Mouse (Mus musculus): ENCODE measurements around the gene Wbp1l.

The Wbp1l gene

DNA sequence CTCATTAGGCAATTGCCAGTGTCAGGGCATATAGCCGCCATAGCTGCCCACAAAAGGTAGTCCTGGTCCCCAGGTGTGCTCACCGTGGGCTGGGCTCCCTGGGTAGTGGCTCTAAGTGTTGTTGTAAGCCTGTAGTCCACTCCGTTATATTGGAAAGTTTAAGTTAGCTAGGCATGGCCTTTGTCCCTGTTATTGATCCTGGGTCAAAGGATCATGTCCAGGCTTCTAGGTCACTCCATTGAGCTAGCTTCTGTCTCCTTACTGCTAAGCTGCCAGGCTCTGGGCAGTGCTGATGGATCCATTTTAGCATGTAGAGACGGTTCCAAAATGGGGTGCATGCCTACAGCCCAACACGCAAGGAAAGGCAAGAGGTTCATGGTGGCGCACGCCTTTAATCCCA, 59.5 kb downstream of the Wbp1l start:
- no peak for DNase-seq (ENCODE audit: low spot score in 2 of 2)

DNA sequence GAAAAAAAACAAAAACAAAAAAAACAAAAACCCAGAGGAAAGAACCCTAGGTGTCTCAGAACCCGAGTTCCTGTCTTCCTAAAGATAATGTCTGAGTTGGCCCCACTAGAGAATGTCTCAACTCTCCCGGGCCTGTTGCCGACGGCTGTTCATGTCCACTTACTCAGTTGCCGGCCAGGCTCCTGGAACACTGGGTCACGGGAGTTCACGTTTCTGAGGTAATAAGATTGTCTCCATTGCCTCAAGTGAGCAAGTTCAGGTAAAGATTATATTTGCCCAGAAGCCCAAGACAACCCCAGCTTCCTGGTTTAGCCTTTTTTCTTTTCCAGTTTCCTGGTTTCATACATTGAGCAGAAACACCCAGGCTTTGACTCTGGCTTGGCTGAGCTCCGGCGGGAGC, 60.0 kb downstream of the Wbp1l start:
- no peak for DNase-seq (ENCODE audit: low spot score in 2 of 2)

DNA sequence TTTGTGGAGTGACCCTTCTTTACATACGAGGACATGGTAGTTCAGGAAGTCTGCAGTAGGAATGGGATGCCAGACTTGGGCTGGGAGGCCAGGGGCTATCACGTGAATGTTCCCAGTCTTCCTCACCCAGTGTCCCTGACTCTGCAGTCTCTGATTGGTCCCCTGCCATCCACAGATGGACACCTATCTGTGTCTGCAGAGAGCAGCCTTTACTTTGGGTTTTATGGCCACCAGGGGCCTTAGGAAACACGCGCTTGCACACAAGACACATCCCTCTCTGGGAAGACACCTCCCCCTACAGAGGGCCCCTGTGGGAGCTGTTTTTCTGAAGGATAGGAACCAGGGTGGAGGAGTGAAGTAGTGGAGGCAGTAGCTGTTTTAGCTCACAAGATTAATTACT, 62.6 kb downstream of the Wbp1l start:
- DNase-seq (ENCODE audit: low spot score in 2 of 2), result no peak

DNA sequence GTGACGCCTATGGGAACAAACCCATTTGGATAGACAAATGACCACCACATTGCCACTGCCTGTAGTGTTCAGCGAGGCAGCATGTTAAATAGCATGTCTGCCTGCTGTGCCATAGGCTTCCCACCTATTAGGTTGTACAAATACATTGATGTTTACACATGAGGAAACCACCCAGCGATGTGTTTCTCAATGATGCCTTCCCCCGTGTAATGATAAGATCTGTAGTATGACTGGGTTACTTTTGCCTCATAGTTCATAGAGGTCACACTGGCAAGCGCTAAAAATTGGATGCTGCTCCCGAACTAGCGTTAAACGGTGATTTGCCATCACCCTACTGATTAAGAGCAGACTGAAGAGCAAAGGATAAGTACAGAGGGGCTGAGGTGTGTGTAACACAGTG, 63.3 kb downstream of the Wbp1l start:
- DNase-seq (ENCODE audit: low spot score in 2 of 2), result no peak

DNA sequence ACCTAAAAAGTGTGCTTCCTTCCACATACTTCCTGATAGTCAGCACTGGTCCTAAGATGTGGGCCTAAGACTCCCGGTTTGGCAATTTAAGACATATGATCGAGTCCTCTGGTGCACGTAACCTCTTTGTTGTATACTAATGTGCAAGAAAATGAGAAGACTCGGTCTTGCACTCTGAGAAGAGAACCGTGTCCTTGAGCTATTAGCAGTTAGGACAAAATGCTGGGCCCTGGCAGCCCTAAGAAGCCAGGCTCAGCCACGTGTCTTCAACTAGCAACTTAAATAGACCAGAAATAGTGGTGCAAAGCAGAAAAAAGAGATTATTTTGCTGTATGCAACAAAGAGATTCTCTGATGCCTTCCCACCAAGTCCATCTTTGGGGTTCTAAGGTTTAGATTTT, 63.9 kb downstream of the Wbp1l start:
- no peak for DNase-seq (ENCODE audit: low spot score in 2 of 2)

DNA sequence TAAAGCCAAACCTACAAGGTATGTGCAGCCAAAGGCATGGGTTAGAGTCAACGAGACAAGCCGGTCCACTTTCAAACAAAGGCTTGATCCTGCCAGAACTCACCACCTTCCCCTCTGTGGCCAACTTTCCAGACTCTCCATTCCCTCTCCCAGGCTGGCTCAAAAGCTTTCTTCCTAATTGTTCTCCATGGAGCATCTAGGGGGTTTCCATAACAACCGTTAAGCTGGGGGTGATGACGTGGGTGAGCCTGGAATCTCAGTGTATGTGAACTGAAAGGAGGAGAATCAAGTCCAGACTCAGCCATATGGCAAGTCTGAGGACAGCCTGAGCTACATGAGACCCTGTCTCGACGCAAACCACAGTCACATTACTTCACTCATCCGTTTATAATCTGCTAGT, 66.6 kb downstream of the Wbp1l start:
- DNase-seq (ENCODE audit: low spot score in 2 of 2), result no peak

DNA sequence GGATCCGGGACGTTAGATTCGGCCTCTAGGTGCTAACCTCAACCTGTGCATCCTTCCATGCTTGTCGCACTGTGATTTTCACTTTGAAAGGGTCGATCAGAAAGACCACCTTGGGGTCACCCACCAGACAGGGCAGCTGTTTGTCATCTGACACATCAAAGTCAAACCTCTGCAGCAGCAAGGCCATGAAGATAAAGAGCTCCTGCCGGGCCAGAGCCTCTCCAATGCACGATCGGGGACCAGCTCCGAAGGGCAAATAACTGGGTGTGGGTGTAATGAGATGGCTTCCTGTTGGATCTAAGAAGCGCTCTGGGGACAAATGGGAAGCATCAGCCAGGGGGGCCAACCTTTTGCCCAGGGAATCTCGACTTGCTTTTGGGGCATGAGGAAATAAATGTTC, 68.4 kb downstream of the Wbp1l start:
- DNase-seq (ENCODE audit: low spot score in 2 of 2), result no peak

DNA sequence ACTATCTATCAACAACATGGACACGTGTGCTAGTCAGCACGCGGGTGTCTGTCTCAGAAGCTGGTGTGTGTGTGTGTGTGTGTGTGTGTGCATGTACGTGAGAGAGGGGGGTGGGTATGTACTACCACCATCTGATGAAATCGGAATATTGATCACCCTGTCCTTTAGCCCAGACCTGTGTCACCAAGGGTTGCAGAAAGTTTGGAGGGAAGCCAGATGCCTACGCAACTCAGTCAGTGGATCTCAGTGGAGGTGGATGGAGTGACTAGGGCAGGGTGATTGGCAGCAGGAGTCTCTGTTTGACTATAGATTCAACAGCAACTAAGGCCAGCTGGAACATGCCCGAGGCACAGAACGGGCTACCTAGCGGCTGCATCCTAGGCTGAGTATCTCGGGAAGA, 69.4 kb downstream of the Wbp1l start:
- DNase-seq (ENCODE audit: low spot score in 2 of 2), result no peak

DNA sequence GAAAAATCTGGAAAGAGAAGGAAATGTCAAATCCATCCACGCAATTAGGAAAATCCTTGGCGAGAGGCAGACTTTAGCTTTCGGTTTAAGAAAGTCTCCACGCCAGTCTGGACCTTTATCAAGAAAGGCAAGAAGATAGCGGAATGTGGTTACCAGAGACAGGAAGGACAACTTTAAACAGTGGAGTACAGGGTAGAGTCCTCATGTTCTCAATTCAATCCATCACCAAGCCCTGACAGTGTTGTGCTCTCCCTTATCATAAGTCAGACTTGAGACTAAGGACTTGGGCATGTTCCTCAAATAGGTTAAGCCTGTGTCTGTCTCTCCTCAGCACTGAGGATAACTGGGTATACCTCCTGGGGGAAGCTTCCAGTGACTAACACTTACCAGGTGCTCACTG, 70.9 kb downstream of the Wbp1l start:
- DNase-seq (ENCODE audit: low spot score in 2 of 2), result no peak

DNA sequence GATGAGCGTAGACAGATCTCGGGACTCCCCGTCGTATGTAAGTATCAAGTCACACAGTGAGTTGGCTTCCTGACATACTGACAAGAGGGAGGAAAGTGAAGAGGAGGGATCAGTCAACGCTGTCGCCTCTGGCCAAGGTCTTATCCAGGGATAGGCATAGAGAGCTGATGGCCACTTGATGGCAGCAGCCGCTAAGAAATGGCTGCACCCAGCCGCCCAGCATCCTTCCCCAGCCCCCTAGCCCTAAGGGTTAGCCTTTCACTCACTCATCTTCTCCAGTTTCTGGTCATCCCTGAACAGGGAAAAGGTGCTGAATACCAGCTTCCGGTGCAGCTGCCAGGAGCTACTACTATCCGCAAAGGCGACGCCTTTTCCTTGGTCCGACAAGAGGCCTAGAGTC, 71.8 kb downstream of the Wbp1l start:
- peak in 1 of 2 experiments; percentile 47 for DNase-seq (ENCODE audit: low spot score in 2 of 2)

DNA sequence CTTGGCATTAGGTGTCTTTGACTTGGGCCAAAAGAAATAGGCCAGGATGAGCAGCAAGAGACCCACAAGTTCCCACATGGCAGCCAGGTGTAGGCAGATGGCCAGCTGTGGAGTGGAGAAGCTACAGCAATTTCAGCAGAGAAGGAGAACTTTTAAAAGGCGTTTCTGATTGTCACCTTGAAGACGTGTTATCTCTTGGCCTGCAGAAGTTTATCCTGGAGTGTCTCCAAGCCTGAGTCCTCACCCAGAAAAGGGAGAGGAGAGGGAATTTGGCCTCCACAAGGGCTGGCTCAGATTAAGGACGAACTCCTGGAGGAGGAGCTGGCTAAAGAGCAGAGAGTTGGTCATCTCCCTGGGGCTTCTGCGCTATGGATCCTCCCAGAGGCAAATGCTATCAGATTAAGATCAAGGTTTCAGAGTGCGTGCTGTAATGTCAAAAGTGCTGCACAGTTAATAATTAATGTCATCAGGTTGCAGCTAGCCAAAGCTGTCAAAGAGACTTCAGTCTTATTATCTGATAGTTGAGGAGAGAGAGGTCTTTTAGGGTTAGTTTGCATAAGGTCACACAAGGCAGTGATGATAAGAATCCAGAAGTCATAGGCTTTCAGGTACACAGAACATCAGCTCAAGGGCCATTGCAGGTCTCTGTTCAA, 74.0 kb downstream of the Wbp1l start, which contains the start of gene Cyp17a1:
Cyp17a1 (minus strand) TSS at position 407 of the 653 bp plus-strand sequence.
- no peak for DNase-seq (ENCODE audit: low spot score in 2 of 2)

DNA sequence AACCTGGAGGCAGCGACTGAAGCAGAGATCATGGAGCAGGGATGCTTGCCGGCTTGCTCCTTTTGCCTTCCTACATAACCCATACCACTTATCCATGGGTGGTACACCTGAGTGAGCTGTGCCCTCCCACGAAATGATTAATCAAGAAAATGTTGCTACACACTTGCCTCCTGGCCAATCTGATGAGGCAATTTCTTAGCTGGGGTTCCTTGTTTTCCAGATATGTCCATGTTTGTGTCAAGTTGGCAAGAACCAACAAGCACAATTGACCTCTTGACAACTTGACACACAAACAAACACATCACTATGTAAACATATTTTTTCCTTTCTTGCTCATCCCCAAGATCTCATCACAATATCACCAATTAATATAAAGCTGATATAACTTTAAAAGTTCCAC, 76.8 kb downstream of the Wbp1l start:
- DNase-seq (ENCODE audit: low spot score in 2 of 2), result no peak

DNA sequence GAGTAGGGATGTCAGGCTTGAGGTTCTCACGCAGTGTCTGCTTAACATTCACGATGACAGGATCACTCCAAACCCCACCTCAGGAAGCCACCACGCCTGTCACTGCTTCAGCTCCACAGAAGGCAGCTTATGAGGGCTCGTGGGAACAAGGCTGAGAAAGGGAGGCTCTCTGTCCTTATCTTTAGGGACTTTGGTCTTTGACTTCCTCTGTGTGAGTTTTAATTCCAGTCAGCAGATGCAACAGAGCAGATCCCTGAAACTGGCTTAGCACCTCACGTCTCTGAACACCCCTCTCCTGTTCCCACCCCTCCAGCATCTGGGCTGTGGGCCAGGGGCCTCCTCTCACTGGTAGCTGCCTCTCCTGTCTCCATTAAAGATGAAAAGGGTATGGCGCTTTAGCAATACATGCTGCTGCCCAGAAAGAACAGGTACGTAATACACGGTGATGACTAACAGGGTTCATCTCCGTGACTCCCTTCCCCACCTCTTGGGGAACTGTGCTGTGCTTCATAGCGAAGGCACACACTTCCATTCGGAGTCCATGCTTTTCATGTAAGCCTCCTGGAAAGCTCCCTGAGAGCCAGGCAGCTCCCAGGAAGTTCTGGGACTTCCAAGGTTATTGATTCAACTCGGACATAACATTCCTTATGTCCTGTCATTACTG, 81.0 kb downstream of the Wbp1l start:
- no peak for DNase-seq (ENCODE audit: low spot score in 2 of 2)

DNA sequence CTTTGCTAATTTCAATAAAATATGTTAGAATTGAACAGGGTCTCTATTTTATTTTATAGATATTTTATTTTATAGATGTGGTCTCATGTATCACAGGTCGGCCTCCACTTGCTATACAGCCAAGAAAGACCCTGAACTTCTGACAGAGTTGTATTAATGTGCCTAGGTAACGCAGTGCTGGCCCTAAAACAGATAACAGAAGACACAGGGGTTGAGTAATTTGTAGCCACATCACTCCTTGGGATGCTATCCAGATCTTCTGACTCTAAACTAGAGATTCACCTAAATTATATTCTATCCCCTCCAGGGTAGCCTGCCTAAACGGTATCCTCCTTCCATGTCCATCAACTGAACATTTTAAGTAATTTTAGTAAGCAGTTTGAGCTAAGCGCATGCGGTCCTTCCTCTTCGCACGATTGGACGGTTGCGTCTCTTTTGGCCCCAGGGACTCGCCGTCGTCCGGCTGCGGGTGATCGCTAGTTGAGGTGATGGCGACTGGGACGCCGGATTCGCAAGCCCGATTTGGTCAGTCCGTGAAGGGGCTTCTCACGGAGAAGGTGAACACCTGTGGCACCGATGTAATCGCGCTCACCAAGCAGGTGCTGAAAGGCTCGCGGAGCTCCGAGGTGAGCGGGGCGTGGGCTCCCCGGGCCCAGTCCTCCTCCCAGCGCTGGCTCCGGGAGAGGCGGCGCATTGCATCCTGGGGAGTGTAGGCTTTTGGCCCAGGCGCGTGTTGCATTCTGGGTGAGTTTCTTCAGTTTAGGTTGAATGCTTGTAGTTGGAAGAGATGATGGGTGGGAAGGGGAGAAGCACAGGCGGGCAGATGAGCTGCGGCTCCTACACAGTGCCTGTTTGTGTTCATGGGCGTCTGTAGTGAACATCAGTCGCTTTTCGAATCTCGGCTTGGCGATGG, 90.8 kb downstream of the Wbp1l start, which contains the start of gene Borcs7:
Borcs7 (plus strand) TSS at position 447 of the 913 bp plus-strand sequence.
- DNase-seq (ENCODE audit: low spot score in 2 of 2), result peak; percentile 88 to 89

DNA sequence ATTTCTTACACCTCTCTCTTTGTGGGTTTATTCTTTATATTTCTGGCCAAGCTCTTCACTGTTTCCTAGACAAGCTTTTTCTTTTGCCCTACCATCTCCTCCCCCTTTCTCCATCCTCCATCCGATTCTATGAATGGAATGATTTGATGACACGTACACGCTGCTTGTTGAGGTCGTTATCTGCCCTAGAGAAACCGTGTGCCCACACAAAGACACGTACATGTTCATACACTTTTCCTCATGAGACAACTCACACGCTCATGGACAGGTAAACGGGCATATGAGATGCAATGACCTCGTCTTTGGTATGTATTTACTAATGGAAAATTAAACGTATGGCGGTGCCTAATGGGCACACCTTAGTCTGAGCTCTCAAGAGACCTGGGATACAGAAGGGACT, 91.5 kb downstream of the Wbp1l start:
- no peak for DNase-seq (ENCODE audit: low spot score in 2 of 2)

DNA sequence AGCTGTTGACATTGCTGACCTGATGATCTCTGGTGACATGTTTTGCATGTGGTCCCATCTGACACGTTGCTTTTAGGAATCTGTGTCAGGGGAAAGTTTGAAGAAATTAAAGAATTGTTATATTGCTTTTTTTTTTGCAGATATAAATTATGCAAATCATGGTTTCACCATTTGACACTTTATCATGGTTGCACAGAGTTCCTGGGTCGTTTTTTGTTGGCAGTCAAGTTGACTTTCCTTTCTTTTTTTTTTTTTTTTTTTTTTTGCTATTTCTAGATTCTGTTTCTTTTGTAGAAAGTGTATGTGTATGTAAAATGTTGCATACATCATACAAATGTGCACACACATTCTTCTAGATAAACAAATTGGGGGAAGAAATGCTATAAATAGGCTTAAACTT, 92.2 kb downstream of the Wbp1l start:
- no peak for DNase-seq (ENCODE audit: low spot score in 2 of 2)

DNA sequence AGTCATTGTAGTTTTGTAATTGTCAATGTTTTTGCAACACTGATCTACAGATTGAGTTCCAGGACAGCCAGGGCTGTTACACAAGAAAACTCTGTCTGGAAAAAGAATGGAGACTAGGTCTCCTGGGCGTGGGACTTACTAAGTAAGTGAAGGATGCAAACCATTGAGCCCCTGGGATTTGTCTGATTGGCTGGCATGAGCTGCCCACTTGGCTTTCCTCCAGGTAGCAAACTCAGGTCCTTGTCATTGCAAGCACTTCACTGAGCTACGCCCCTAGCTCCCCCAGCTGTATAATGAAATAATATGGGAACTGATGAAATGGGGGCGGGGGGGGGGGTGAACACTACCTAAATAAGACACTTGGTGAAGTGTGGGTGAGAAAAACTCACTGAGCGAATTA, 94.3 kb downstream of the Wbp1l start:
- DNase-seq (ENCODE audit: low spot score in 2 of 2), result no peak

DNA sequence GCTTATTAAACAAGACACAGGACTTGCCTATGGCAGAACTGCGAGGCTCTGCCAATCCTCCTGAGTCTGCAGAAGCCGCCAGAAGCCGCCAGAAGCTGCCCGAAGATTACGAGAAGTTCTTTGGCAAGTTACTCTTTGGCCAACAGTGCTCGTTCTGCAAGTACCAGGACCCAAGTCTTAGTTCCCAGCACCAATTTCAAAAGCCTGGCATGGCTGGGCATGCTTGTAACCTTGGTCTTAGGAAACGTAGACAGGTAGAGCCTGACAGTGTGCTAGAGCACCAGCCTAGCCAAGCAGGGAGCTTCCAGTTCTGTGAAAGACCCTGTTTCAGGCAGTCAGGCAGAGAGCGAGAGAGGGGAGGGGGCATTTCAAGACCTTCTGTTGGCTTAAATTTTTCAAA, 97.6 kb downstream of the Wbp1l start:
- no peak for DNase-seq (ENCODE audit: low spot score in 2 of 2)

DNA sequence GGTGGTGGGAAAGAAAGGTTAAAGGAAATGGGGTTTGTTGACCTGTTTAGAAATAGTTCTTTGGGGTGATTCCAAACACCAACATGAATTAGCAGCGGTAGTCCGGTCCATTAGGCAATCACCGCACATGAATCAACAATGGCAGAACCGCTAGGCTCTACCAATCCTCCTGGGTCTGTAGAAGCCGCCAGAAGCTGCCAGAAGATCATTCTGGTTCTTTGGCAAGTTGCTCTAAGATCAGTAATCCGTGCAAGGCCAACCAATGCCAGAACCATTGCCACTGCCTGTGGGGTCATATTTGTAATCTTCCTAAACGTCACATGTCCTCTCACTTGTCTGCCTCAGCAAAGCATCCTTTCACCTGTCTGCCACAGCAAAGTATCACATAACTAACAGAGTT, 98.1 kb downstream of the Wbp1l start:
- no peak for DNase-seq (ENCODE audit: low spot score in 2 of 2)

DNA sequence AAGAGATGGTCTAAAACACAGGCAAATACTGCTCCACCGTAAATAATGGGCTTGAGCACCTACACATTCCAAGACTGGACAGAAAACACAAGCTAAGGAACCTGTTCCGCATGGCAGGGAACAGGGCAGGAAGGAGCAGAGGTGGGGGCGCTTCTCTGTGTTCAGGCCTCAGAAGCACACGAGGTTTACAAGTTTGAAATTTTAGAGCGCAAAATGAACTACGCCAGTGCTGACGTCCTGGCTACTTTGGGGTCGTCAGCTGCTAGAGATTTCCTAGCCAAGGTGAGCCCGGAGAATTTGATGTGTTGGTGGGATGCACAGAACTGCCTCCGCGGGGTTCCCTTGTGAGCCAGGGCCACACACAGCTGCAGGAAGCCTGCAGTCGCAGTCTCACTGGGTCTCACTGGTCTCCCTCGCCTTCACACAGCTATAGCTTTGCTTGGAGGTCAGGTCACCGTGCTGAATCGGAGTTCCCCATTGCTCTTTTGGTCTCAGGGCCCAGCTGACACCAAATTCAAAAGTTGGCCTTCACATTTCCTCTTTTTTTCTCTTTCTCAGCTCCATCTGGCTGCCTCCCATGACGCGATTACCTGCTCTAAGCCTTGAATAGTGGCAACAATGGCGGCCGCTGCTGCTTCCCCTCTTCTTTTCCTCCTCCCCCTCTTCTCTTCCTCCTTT, 99.1 kb downstream of the Wbp1l start:
- no peak for DNase-seq (ENCODE audit: low spot score in 2 of 2)

DNA sequence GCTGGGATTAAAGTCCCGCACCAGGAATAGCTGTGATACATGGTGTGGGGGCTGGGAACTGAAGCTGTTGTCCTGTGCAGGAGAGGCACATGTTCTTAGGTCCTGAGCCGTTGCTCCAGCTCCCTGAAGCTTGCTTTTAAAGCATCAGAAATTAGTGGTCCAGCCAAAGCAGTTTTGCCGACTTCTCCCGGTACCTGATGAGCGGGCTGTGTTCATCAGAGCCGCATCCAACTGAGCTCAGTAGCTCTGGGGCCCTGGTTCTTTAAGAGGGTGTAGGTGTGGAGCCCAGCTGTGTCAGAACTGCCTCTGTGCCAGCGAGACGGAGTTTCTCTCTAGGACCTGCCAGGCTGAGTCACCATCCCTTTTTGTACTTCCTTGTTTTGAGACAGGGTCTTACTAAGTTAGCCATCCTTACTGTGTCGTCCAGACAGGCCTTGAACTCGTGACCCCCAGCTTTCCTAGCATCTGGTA, 100.2 kb downstream of the Wbp1l start:
- no peak for DNase-seq (ENCODE audit: low spot score in 2 of 2)

DNA sequence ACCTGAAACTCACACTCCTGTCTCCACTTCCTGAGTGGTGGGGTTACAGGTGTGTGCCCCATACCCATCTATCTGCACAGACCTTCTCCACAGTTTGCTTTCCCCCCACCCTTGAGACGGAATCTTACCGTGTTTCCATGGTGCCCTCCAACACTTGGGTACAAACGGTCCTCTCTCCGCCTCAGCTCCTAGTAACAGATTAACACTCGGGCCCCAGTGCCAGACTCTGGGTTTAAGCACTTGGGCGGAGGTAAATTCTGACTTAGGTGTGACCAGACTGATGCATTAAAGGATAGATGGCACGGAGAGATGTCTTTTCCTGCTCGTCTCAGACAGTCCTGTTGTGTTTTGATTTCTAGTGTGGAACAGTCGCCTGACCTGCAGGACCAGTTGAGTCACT, 102.3 kb downstream of the Wbp1l start:
- no peak for DNase-seq (ENCODE audit: low spot score in 2 of 2)
